Mouse (Mus musculus) liver, embryonic 12.5 days (tissue): ENCODE measurements around the gene Amd1. TPM values are rescaled to one million over a fixed set of nuclear protein-coding genes. Genes with fewer than 3 reads are reported as not detected.
A peak's percentile ranks its signal among the peaks of the same experiment; 100 is the strongest.

ENCODE experiments used
- ATAC-seq: fragments of 200-750 bp; cut with Nextera tagmentation; 2 replicates; pipeline ENCODE4 v1.8.0; 2017; ENCODE audit warnings: moderate number of reproducible peaks, mild to moderate bottlenecking, moderate library complexity
- H3K27ac ChIP-seq: fragments of 300-500 bp; sonication (generic); 2 replicates; pipeline ENCODE4 v1.5.1; 2016; ENCODE audit warnings: mild to moderate bottlenecking
- H3K27me3 ChIP-seq: fragments of 300-500 bp; sonication (generic); replicated peaks from 2 replicates; pipeline ENCODE4 v1.6.1; 2016; ENCODE audit warnings: mild to moderate bottlenecking, moderate library complexity
- H3K36me3 ChIP-seq: fragments of 300-500 bp; sonication (generic); 2 replicates; pipeline ENCODE4 v1.6.1; 2016; ENCODE audit warnings: mild to moderate bottlenecking, moderate library complexity
- H3K4me1 ChIP-seq: fragments of 300-500 bp; sonication (generic); 2 replicates; pipeline ENCODE4 v1.6.1; 2016
- H3K4me2 ChIP-seq: fragments of 300-500 bp; sonication (generic); 2 replicates; pipeline ENCODE4 v1.6.1; 2016; ENCODE audit warnings: mild to moderate bottlenecking, moderate library complexity
- H3K4me3 ChIP-seq: fragments of 300-500 bp; sonication (generic); 2 replicates; pipeline ENCODE4 v1.5.1; 2016; ENCODE audit warnings: mild to moderate bottlenecking, moderate library complexity
- H3K9ac ChIP-seq: fragments of 300-500 bp; sonication (generic); 2 replicates; pipeline ENCODE4 v1.6.1; 2016; ENCODE audit warnings: mild to moderate bottlenecking, moderate library complexity
- H3K9me3 ChIP-seq: fragments of 300-500 bp; sonication (generic); replicated peaks from 2 replicates; pipeline ENCODE4 v1.6.1; 2016; ENCODE audit warnings: mild to moderate bottlenecking, moderate library complexity
- WGBS: fragments of 180-500 bp; shearing (Covaris S2); methylation state at CpG from one replicate; pipeline ENCODE4 v1.1.7; 2016; ENCODE audit not compliant: insufficient replicate concordance; 5-methylcytosine and 5-hydroxymethylcytosine counted together
- polyA plus RNA-seq: library from polyadenylated mRNA; unstranded; fragments of >200 nt; fragmentation: Nextera tagmentation; extraction: Ambion mirVana; gene quantifications from 2 replicates; pipeline ENCODE4 v1.2.1, GENCODE M21; 2016

Gene Amd1
- 82.8 and 90.3 TPM in 2 replicates for polyA plus RNA-seq

DNA sequence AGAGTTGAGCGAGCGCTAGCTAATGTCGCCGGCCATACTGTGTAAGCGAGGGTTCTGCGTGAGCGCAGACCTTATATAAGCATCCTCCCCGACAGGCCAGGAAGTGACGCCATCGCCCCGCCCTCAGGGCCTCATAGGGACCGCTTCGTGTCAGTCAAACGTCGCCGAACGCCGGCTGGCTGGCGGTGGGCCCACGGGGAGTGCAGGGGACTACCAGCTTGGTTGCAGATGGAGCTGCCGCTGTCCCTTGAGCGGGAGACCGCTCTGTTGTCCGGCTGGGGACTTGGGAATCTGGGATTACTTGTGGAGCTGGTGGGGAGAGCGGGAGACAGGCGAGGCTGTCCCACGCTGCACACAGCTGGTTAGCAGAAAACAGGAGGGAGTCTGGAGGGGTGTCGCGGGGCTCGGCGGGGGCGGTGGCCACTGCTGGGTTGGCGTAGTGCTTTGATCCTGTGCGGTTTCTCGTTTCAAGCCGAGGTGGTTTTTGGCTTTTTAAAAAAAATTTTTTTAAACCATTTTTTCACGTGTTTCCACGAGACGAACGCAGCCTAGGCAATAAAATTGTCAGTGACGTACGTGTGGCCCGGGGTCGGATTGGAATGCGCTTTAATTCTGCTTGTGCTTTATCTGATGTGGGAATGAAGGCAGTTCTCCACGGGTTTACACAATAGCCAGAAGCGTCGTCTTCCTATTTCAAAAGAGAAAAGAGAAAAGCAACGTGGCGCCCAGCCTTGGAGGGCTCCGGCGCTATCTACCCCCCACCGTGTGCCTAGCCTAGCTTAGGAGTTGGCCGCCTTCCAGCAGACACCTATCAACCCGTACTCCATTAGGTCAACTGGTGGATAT is at the start of gene Amd1:
Gene Amd1 (minus strand): TSS at position 47 of the 846 bp plus-strand sequence.
- Histone ChIP-seq H3K9ac (peak within 1 kb of the TSS; percentile 99), H3K27me3 (no peaks in the 10 kb centered on the region), H3K4me3 (peak within 1 kb of the TSS; percentile 91), H3K36me3 (peaks cover 22% of the 10 kb centered on the region), H3K4me1 (peaks cover 34% of the 10 kb centered on the region), H3K4me2 (peak within 1 kb of the TSS; percentile 93), H3K27ac (peak within 1 kb of the TSS; percentile 96), H3K9me3 (peaks cover 11% of the 10 kb centered on the region)
- ATAC-seq: peak; percentile 91
- under 1% methylated on average over 55 of the region's 55 CpGs for WGBS

DNA sequence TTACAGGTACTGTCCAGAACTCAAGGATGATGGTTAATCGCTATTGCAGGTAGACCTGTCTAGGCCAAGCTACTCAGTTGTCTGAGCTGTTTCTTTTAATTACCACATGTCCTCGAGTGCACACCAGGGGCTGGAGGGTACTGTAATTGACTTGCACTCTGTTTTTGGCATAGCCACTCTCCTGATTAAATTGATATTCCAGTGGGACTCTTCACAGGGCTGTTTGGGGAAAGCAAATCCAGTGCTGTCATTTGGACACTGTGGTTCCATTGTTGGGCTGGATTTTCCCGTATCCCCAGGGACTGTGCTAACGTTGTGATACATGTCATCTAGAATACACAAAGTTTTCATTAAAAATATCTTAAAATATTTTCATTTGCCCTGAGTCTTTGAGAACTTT is 49.2 kb upstream of the Amd1 start:
- 82% methylated on average over 4 of the region's 4 CpGs for WGBS
- Histone ChIP-seq H3K27ac (no peak overlapping the region), H3K27me3 (no peaks in the 10 kb centered on the region), H3K4me2 (peak overlapping the region; percentile 83; the same call in 1 of the 2 replicates), H3K9ac (no peak overlapping the region), H3K9me3 (no peaks in the 10 kb centered on the region), H3K4me3 (no peak overlapping the region), H3K4me1 (peaks cover 33% of the 10 kb centered on the region), H3K36me3 (no peaks in the 10 kb centered on the region)
- no peak for ATAC-seq

DNA sequence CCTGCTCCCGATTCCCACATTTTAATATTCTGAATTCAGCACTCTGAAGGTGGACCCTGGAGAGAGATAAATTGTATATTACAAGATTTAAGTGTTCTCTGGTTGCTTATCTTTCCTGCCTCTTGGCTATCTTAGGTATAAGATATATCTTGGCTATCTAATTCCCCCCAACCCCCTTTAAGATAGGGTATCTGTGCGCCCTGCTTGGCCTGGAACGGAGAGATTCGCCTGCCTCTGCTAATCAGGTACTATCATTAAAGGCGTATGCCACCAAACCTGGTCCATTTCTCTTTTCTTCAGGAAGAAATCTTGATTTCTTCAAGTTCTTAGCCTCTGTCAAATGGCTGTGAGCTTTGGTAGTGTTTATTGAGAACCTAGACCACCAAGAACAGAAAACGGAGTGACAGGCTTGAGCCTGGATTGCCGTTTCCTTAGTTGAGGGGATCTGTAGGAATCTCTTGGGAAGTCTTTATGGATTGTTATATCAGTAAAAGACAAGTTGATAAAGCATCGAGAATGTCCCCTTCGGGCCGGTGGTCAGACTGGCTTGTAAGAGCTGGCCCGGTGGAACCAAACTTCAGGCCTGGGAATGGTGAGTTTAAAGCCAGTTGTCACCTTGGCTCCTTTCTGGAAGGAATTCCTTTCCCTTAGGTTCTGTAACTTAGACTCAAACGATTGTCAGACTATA is 48.4 kb upstream of the Amd1 start:
- H3K27ac ChIP-seq: peak overlapping the region; percentile 99
- WGBS: 41% methylated on average over 12 of the region's 12 CpGs
- peak overlapping the region; percentile 90 for H3K9ac ChIP-seq
- no peaks in the 10 kb centered on the region for H3K27me3 ChIP-seq
- no peak for ATAC-seq
- H3K4me3 ChIP-seq: peak overlapping the region; percentile 84
- no peaks in the 10 kb centered on the region for H3K9me3 ChIP-seq
- H3K4me1 ChIP-seq: peaks cover 33% of the 10 kb centered on the region
- H3K4me2 ChIP-seq: peak overlapping the region; percentile 83
- H3K36me3 ChIP-seq: no peaks in the 10 kb centered on the region

DNA sequence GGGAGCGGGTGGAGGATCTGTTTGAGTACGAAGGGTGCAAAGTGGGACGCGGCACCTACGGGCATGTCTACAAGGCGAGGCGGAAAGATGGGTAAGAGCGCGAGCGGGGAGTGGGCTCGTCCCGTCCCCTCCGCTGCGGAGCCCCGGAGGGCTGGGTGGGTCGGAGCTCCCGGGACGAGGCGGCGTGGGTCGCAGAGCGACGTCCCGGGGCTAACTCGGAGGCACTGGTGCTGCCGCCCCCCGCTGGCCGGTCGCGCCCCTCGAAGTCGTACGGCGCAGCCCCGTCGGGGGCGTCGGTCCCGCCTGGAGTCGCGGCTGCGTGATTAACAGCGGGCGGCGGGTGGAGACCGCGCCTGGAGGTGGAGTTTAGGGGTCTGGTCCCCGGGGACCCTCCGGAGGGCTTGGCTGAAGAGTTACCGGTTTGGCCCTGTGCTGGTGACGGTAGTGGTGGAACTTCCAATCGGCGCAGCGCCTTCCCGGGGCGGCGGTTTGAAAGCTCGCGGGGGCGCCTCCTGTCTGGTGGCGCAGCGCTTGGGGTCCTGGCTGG is 47.7 kb upstream of the Amd1 start:
- peak overlapping the region; percentile 84 for H3K4me3 ChIP-seq
- H3K9ac ChIP-seq: peak overlapping the region; percentile 90
- H3K27me3 ChIP-seq: no peaks in the 10 kb centered on the region
- peak overlapping the region; percentile 99 for H3K27ac ChIP-seq
- H3K4me1 ChIP-seq: peaks cover 33% of the 10 kb centered on the region
- H3K4me2 ChIP-seq: peak overlapping the region; percentile 83
- WGBS: under 1% methylated on average over 60 of the region's 62 CpGs
- no peaks in the 10 kb centered on the region for H3K9me3 ChIP-seq
- no peaks in the 10 kb centered on the region for H3K36me3 ChIP-seq
- peak; percentile 1; the same call in 1 of the 2 replicates for ATAC-seq

DNA sequence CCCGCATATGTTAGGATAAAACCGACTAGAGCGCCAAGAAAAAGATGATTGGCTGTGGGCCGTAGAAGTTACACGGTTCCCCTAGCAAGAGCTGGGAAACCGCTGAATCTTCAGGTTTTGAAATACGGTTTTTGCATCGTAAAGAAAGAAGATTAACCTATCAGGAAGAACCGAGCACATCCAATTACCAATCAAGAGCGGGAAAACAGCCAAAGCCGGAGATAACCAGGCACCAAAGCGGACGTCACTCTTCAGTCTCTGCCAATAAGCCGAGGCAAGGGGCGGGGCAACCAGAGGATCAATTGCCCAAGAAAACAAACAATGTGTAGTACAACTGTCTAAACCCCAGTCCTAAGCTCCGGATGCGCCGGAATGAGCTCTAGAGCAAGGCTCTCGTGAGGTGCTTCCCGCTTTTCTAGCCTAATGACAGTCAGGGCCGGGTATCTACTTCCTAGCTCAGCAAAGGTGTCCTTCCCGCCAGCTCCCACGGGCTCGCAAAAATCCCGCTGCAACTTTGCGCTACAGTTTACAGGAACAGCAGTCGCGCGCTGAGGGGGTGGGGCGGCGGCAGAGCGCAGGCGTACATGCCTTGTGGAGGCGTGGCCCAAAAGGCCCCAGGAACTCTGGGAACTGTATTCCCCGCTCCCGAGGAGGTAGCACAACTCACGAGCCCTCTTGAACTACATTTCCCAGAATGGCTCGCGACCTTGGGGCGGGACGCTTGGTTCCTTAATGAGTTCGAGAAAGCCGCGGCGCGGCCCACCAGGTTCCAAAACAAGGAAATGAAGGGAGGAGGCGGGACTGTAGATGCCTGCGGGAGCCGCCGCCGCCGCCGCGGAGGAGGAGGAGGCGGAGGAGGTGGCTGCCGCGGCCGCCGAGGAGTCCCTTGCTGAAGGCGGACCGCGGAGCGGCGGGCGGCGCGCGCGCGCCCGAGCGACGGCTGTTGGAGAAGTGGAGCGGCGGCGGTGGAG is 46.9 kb upstream of the Amd1 start:
- Histone ChIP-seq H3K9ac (peak overlapping the region; percentile 90), H3K4me3 (peak overlapping the region; percentile 84), H3K27me3 (no peaks in the 10 kb centered on the region), H3K27ac (peak overlapping the region; percentile 99), H3K4me1 (peaks cover 28% of the 10 kb centered on the region), H3K9me3 (no peaks in the 10 kb centered on the region), H3K4me2 (peak overlapping the region; percentile 83), H3K36me3 (no peaks in the 10 kb centered on the region)
- WGBS: under 1% methylated on average over 72 of the region's 76 CpGs
- ATAC-seq: peak; percentile 96

DNA sequence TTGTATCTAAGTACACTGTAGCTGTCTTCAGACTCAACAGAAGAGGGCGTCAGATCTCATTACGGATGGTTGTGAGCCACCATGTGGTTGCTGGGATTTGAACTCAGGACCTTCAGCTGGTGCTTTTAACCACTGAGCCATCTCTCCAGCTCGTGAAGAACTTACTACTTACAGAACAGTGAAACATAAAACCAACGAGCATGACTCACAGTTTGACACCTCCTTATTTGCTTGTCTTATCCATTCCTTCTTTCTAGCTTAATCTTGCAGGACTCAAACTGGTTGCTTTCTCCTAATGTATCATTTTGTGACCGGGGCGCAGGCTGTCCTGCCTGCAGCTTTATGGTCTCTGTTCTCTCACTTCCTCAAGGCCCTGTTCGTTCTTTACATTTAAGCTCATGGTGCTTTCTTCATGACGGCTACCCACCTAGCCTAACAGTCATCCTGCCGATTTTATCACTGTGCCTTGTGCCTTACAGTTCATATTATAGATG is 45.5 kb upstream of the Amd1 start:
- Histone ChIP-seq H3K4me2 (peak overlapping the region; percentile 83), H3K4me3 (peak overlapping the region; percentile 84), H3K36me3 (no peaks in the 10 kb centered on the region), H3K27me3 (no peaks in the 10 kb centered on the region), H3K9ac (peak overlapping the region; percentile 75), H3K9me3 (no peaks in the 10 kb centered on the region), H3K27ac (peak overlapping the region; percentile 99), H3K4me1 (peaks cover 28% of the 10 kb centered on the region)
- ATAC-seq: no peak
- 53% methylated on average over 9 of the region's 9 CpGs for WGBS

DNA sequence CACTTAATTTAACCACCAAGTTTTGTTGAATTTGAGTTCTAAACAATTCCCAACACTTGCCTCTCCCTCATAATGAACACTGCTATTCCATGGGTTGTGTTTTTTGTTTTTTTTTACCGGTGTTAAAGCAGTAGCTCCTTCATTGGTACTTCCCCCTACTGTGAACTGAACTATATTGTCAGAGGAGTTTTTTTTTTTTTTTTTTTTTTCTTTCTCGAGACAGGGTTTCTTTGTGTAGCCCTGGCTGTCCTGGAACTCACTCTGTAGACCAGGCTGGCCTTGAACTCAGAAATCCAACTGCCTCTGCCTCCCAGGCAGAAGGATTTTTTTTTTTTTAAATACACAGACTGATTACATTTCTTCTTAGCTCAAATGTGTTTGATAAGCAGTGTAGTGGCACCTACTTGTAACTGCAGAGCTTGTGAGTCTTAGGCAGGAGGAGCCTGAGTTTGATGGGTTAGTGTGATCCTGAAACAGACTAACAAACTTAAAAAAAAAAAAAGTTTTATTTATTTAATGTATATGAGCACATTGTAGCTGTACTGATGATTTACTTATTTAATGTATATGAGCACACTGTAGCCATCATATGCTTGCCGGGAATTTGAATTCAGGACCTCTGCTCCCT is 44.9 kb upstream of the Amd1 start:
- no peaks in the 10 kb centered on the region for H3K9me3 ChIP-seq

DNA sequence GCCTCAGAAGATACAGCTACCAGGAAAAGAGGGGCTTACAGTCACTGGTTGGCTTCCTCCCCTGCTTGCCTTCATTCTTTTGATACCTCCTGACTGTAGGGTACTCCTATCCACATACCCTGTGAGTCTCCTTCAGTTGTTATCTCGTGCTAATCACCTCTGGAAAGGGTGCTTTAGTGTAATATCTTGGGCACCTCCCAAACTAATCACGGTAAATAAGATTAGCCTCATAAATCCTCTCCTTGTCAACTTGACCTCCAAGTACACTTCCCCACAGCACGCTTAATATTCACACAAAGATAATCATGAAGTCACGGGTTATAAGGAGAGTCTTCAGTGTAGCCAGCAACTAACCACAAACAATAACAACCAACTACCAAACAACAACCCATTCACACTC is 40.0 kb upstream of the Amd1 start:
- Histone ChIP-seq H3K27ac (no peak overlapping the region), H3K9me3 (no peaks in the 10 kb centered on the region), H3K36me3 (no peaks in the 10 kb centered on the region), H3K4me3 (no peak overlapping the region), H3K4me2 (no peak overlapping the region), H3K27me3 (no peaks in the 10 kb centered on the region; the same call in 1 of the 2 replicates), H3K9ac (no peak overlapping the region), H3K4me1 (peaks cover 8% of the 10 kb centered on the region; the same call in 1 of the 2 replicates)
- ATAC-seq: no peak
- 45% methylated on average over 4 of the region's 4 CpGs for WGBS

More for the DNA sequence above, 44.9 kb upstream of the Amd1 start:
- peaks cover 28% of the 10 kb centered on the region for H3K4me1 ChIP-seq
- WGBS: 68% methylated on average over 3 of the region's 3 CpGs
- H3K27ac ChIP-seq: 0 out of 2 replicates have a peak overlapping the region, but pooled peaks have one; percentile 99
- no peaks in the 10 kb centered on the region for H3K27me3 ChIP-seq
- no peaks in the 10 kb centered on the region for H3K36me3 ChIP-seq
- no peak overlapping the region for H3K4me3 ChIP-seq
- no peak for ATAC-seq
- no peak overlapping the region for H3K4me2 ChIP-seq
- H3K9ac ChIP-seq: no peak overlapping the region

DNA sequence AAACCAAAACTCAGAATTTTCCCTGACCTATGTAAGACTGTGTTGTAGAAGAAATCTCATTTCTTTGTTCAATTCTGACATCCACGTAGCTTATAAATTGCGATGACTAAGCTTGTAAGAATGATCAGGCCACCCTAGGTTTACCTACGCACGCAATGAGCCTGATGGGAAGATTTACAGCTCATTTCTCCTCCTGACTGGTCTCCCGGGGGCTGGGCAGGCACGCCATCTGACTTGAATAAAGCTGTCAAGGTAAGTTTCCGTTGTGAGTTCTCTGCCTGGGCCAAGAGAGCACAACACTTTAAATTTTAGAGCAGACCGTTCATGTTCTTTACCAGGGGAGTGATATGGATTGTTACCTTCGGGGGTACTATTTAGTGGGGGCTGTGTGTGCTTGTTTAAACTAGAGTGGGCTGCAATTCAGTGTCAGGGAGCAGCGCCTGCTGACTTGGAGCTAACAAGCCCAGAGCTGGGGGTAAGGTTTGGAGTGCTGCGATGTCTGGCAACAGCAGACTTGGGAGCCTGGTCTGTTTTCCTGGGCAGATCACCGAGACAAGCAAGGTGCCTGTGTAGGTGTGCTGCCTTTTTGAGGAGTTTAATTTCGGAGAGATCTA is 37.5 kb upstream of the Amd1 start, which contains the start of gene Cdk19:
Gene Cdk19 (plus strand): TSS at position 214 of the 614 bp plus-strand sequence.
- Histone ChIP-seq H3K4me2 (no peak within 1 kb of the TSS), H3K27ac (no peak within 1 kb of the TSS), H3K27me3 (no peaks in the 10 kb centered on the region; the same call in 1 of the 2 replicates), H3K9ac (no peak within 1 kb of the TSS), H3K36me3 (no peaks in the 10 kb centered on the region), H3K4me3 (no peak within 1 kb of the TSS), H3K9me3 (no peaks in the 10 kb centered on the region), H3K4me1 (peaks cover 7% of the 10 kb centered on the region; the same call in 1 of the 2 replicates)
- ATAC-seq: no peak
- WGBS: 58% methylated on average over 13 of the region's 13 CpGs

DNA sequence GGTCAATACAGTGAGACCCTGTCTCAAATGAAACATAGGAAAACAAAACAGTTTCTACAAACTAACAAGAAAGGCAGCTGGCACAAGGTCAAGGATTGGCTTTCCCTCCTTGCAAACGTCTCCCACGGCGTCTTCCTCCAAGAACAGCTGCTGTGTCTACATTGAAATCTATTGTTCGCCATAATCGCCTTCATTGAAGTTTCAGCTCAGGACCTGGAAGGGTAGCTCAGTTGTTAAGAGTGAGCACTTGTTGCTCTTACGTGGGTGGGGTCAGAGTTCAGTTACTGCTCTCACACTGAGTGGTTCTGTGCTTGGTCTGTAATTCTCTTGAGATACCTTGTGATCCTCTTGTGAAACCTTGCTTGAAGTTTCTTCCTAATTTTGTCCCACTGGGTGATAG is 30.9 kb upstream of the Amd1 start:
- no peak for ATAC-seq
- H3K4me2 ChIP-seq: no peak overlapping the region
- WGBS: 74% methylated on average over 6 of the region's 6 CpGs
- no peaks in the 10 kb centered on the region for H3K9me3 ChIP-seq
- no peak overlapping the region for H3K27ac ChIP-seq
- H3K36me3 ChIP-seq: no peaks in the 10 kb centered on the region
- H3K27me3 ChIP-seq: no peaks in the 10 kb centered on the region
- H3K4me1 ChIP-seq: peaks cover 13% of the 10 kb centered on the region
- no peak overlapping the region for H3K9ac ChIP-seq
- no peak overlapping the region for H3K4me3 ChIP-seq
